Mouse (Mus musculus) layer of hippocampus, adult 11-12 months (tissue): ENCODE results near the gene Repin1.

Experiments used
- DNase-seq: peaks from one replicate; pipeline ENCODE4 v3.0.0; 2022; ENCODE audit warnings: low spot score

Repin1 gene

GRCm38 (mm10) chr6:48626984-48627383 is 33.3 kb downstream of the Repin1 start:
- peak; percentile 58 for DNase-seq

DNA sequence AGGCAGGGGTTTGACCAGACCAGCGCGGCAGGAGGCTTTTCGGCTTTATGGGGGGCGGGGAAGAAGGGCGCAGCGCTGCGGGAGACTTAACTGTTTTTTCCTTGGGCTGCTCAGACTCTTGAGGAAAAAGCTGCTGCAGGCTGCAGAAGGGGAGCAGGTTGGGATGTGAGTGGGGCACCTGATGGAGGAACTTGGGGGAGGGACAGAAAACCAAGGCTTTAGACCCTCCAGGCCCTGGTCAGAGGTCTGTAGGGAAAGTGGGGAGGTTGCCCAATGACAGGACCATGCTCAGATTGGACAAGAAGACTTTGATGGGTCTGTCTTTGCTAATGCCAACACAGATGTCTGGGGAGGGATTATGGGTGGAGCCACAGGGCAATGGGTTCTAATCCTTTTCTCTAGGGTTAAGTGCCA is 33.8 kb downstream of the Repin1 start:
- DNase-seq: no peak

DNA sequence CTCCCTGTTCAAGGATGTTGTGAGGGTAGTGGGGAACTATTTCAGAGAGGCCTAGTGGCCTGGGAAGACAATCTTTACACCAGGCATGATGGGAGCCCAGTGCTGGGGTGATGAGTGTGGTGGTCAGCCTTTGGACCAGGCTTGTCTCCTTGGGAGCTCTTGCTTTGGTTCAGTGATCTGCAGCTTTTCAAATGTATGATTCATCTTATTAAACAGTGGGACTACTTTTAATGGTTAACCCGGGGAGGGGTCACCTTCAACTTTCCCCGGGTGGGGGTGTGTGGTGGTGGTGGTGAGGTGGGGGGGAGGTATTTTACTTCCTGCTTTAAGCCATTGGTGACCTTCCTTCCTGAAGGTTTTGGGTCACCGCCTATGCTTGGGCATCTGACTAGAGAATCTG is 34.7 kb downstream of the Repin1 start:
- no peak for DNase-seq

DNA sequence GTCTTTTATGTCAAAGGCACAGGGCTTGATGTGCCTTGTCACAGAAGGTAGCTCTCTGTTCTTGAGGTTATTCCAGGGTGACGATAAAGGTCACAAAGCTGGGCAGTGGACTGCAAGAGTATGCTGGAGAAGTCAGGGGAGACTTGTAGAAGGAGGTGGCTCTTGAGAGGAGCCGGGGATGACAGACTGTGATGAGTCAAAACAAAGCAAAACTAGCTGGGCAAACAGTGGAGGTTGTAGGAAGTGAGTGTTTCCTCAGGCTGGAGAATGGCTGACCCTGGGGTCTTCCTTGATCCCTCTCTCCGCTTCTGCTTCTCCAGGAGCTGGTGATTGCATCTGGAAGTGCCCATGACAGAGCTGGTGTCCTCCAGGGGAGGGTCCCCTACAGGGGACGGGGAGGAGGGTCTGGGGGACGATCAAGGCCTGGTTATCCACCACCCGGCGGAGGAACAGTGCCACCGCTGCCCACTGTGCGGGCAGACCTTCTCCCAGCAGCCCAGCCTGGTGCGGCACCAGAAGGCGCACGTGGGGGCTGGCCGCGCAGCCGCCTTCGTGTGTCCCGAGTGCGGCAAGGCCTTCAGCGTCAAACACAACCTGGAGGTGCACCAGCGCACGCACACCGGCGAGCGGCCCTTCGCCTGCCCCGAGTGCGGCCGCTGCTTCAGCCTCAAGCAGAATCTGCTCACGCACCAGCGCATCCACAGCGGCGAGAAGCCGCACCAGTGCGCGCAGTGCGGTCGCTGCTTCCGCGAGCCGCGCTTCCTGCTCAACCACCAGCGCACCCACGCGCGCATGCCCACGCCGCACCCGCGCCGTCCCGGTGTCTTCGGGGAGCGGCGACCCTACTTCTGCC is 35.4 kb downstream of the Repin1 start:
- peak; percentile 54 for DNase-seq

GRCm38 (mm10) chr6:48629661-48630034 is 36.0 kb downstream of the Repin1 start:
- DNase-seq: no peak

DNA sequence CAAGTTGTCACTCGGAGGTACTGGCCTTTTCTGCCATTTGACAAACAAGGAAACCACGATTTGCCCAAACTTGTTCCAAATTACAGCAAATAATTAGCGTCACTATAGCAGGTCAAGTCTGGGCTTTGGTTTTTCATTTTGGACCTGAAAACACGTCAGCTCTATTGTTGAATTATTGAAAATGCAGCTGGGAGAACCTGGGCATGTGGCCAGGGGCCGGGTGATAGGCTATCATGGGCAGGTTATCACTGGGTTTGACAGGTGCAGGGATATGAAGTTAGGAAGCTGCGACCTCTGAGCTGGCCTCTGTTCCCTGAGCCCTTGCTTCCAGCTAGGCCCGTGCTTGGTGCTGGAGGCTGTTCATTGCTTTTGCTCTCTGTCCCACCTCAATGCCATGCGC is 37.1 kb downstream of the Repin1 start:
- no peak for DNase-seq

- no peak for DNase-seq
These were observed 41.4 kb downstream of the Repin1 start for GRCm38 (mm10) chr6:48635105-48635504.

- DNase-seq: no peak
These were observed 42.8 kb downstream of the Repin1 start for GRCm38 (mm10) chr6:48636515-48636914.

DNA sequence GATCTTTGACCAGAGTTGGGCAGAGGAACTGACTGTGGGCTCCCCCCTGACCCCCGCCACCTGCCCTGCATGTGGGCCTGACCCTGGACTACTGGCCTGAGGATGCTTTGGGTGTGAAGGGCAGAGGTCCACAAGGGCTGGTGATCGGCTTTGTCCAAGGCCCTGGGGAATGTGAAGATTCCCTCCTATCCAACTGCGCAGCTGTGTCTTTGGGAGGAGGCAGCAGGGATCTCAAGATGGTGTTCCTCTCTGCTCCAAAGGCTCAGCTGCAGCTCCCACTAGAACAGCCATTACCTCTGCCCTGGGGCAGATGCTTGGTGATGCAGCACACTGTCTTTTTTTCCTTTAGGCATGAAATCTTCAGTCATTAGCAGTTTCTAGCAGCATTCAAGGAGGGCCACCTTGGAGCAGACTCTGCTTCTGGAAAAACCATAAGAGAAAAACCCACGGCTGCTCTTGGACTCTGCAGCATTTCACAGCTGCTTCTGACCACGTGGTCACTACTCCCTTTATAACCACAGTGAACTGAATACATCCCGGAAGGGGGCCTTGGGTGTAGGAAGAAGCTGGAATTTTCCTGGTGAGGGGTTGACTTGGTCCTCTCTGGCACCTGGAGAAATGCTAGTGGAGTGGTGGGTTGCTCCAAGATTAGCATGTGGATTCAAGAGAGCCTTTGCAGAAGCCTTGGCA is 44.3 kb downstream of the Repin1 start:
- no peak for DNase-seq

- DNase-seq: no peak
These were observed 44.9 kb downstream of the Repin1 start for GRCm38 (mm10) chr6:48638553-48638952.

DNA sequence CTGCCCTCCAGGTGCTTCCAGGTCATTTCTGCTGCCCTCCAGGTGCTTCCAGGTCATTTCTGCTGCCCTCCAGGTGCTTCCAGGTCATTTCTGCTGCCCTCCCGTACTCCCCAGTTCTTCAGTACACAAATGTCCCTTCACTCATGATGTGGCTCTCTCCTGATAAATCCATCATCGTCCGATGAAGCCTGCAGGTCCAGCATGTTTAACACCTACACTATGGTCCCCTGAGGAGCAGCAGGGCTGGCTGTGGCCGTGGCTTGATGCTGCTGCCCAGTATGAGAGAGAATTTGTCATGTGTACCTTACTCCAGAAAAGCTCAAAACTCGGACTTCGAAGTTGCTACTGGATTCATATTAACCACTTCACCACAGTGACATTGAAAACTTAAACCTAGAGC is 47.7 kb downstream of the Repin1 start:
- no peak for DNase-seq

GRCm38 (mm10) chr6:48642764-48643292 is 49.1 kb downstream of the Repin1 start:
- DNase-seq: no peak

GRCm38 (mm10) chr6:48645660-48646308 is 52.1 kb downstream of the Repin1 start:
- peak; percentile 71 for DNase-seq

GRCm38 (mm10) chr6:48646309-48646690 is 52.6 kb downstream of the Repin1 start:
- no peak for DNase-seq

DNA sequence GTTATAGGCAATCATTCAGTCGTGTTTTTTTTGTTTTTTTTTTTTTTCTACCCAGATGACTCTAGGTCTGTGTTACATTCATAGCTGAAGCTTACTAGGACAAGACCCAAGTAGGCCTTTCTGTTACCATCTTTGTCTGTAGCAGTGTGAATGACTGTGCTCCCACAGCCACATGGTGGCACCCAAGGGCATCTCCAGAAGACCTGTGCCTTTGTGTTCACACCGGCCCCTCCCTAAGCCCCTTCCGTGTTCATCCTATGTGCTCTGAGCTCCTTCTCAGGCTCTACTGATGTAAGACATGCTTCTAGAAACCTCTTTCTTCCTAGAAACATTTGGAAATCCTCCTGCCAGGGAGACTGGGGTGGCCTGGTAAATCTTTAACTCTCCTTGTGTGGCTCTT is 53.3 kb downstream of the Repin1 start, which contains the start of gene Gimap8:
Gene Gimap8 (plus strand): TSS at position 240 of the 400 bp plus-strand sequence.
- DNase-seq: no peak

- no peak for DNase-seq
These were observed 53.9 kb downstream of the Repin1 start for GRCm38 (mm10) chr6:48647611-48648010.
